Mouse (Mus musculus) urinary bladder, adult 18-20 months (tissue): ENCODE results near the gene Olfr209.
"Not testable (repeated sequence)": the region's sequence is repeated elsewhere in the genome, so short reads cannot be mapped to it uniquely, and the experiment has no call there.

ENCODE experiments used
- DNase-seq, 2 experiments: peaks; one replicate each; pipeline ENCODE4 v3.0.0; 2022; ENCODE audit warnings: low spot score in 2 of 2, mixed read lengths in 2 of 2

The Olfr209 gene

GRCm38 (mm10) chr16:59363893-59364292, at the start of gene Olfr209:
Gene Olfr209, minus strand, starts transcription at chr16:59363993.
- DNase-seq = no peak

- DNase-seq = no peak
These were observed 49.7 kb upstream of the Olfr209 start for GRCm38 (mm10) chr16:59413475-59413874.

GRCm38 (mm10) chr16:59409800-59410199, 46.0 kb upstream of the Olfr209 start:
- DNase-seq = no peak

GRCm38 (mm10) chr16:59409341-59409748, 45.6 kb upstream of the Olfr209 start:
- DNase-seq = no peak

GRCm38 (mm10) chr16:59407032-59407431, 43.2 kb upstream of the Olfr209 start, which contains the start of gene Gabrr3:
Gene Gabrr3, plus strand, starts transcription at chr16:59407332.
- DNase-seq = no peak

- DNase-seq = no peak
These were observed 41.0 kb upstream of the Olfr209 start for GRCm38 (mm10) chr16:59404798-59405197.

- DNase-seq = no peak
These were observed 39.9 kb upstream of the Olfr209 start for GRCm38 (mm10) chr16:59403684-59404083.

GRCm38 (mm10) chr16:59401985-59402384, 38.2 kb upstream of the Olfr209 start:
- DNase-seq = no peak

GRCm38 (mm10) chr16:59401102-59401501, 37.3 kb upstream of the Olfr209 start:
- no peak for DNase-seq

- DNase-seq = no peak
These were observed 29.5 kb upstream of the Olfr209 start for GRCm38 (mm10) chr16:59393300-59393699.

- DNase-seq = no peak
These were observed 14.6 kb downstream of the Olfr209 start, which contains the start of gene Olfr206 for GRCm38 (mm10) chr16:59349146-59349545. Gene Olfr206, minus strand, starts transcription at chr16:59349246.

GRCm38 (mm10) chr16:59331038-59331437, 32.8 kb downstream of the Olfr209 start, which contains the start of gene Olfr205:
Gene Olfr205, minus strand, starts transcription at chr16:59331138.
- DNase-seq = no peak

GRCm38 (mm10) chr16:59323262-59323661, 40.5 kb downstream of the Olfr209 start:
- DNase-seq = not testable (repeated sequence)

GRCm38 (mm10) chr16:59318148-59318547, 45.6 kb downstream of the Olfr209 start, which contains the start of gene Olfr204:
Gene Olfr204, minus strand, starts transcription at chr16:59318248.
- DNase-seq = no peak
